Mouse (Mus musculus) mouse trophoblast stem cell (cell line): ENCODE measurements around the gene Crybg2.

ENCODE experiments used
- in situ Hi-C, 2 experiments: fragments of 300-500 bp; cut with MseI, MboI; formaldehyde crosslinking; loops; 2 replicates in 1 of 2; 3 replicates in 1 of 2; pipeline ENCODE4 v1.15.1; 2025

Crybg2 gene

GRCm38 (mm10) chr4:134060135-134060865 lies at the start of gene Crybg2:
Crybg2 (plus strand) TSS chr4:134060815.
- in situ Hi-C loops: no loop called here

- in situ Hi-C loops: no loop called here
Observed at GRCm38 (mm10) chr4:134011450-134012414, 48.9 kb upstream of the Crybg2 start.

- in situ Hi-C loops: no loop called here
Observed at GRCm38 (mm10) chr4:134012858-134013528, 47.6 kb upstream of the Crybg2 start.

GRCm38 (mm10) chr4:134016208-134016607 lies 44.4 kb upstream of the Crybg2 start:
- in situ Hi-C loops: no loop called here

- in situ Hi-C loops: no loop called here
Observed at GRCm38 (mm10) chr4:134016767-134017166, 43.8 kb upstream of the Crybg2 start.

- in situ Hi-C loops: no loop called here
Observed at GRCm38 (mm10) chr4:134017201-134017865, 43.3 kb upstream of the Crybg2 start.

- in situ Hi-C loops: no loop called here
Observed at GRCm38 (mm10) chr4:134018038-134018778, 42.4 kb upstream of the Crybg2 start.

- in situ Hi-C loops: no loop called here
Observed at GRCm38 (mm10) chr4:134018779-134019145, 41.9 kb upstream of the Crybg2 start, which contains the start of gene Lin28a. Lin28a (minus strand) TSS chr4:134018841.

GRCm38 (mm10) chr4:134019210-134019609 lies 41.4 kb upstream of the Crybg2 start:
- in situ Hi-C loops: no loop called here

- in situ Hi-C loops: no loop called here
Observed at GRCm38 (mm10) chr4:134019641-134020351, 40.8 kb upstream of the Crybg2 start.

GRCm38 (mm10) chr4:134020621-134021020 lies 40.0 kb upstream of the Crybg2 start:
- in situ Hi-C loops: no loop called here

GRCm38 (mm10) chr4:134025802-134026201 lies 34.8 kb upstream of the Crybg2 start:
- in situ Hi-C loops: no loop called here

- in situ Hi-C loops: loop anchor here in 1 of 2 experiments (5.0 kb wide), 1 partner anchor 41 kb away; no protein-coding TSS in a partner anchor
Observed at GRCm38 (mm10) chr4:134035953-134036352, 24.7 kb upstream of the Crybg2 start.

- in situ Hi-C loops: no loop called here
Observed at GRCm38 (mm10) chr4:134041317-134042123, 19.1 kb upstream of the Crybg2 start.

GRCm38 (mm10) chr4:134043041-134043440 lies 17.6 kb upstream of the Crybg2 start:
- in situ Hi-C loops: no loop called here

- in situ Hi-C loops: no loop called here
Observed at GRCm38 (mm10) chr4:134047648-134048047, 13.0 kb upstream of the Crybg2 start.

- in situ Hi-C loops: no loop called here
Observed at GRCm38 (mm10) chr4:134051912-134052311, 8.7 kb upstream of the Crybg2 start.

GRCm38 (mm10) chr4:134052560-134052959 lies 8.1 kb upstream of the Crybg2 start:
- in situ Hi-C loops: no loop called here

GRCm38 (mm10) chr4:134053538-134053937 lies 7.1 kb upstream of the Crybg2 start, which contains the start of gene Zfp683:
Zfp683 (plus strand) TSS chr4:134053838.
- in situ Hi-C loops: no loop called here
